Mouse (Mus musculus): ENCODE results near the gene Ttll11. TPM values are rescaled to one million over a fixed set of nuclear protein-coding genes. Genes with fewer than 3 reads are reported as not detected.

The Ttll11 gene
- total RNA-seq, 1 experiment from 2014 or later, result 3.4 TPM

GRCm38 (mm10) chr2:35720956-35721355 is 258.8 kb downstream of the Ttll11 start:
- ATAC-seq (ENCODE audit: extremely low read depth, insufficient number of reproducible peaks, low FRiP score, poor library complexity, severe bottlenecking), result no peak

GRCm38 (mm10) chr2:35720550-35720949 is 259.2 kb downstream of the Ttll11 start:
- no peak for ATAC-seq (ENCODE audit: extremely low read depth, insufficient number of reproducible peaks, low FRiP score, poor library complexity, severe bottlenecking)

GRCm38 (mm10) chr2:35720104-35720503 is 259.6 kb downstream of the Ttll11 start:
- ATAC-seq (ENCODE audit: extremely low read depth, insufficient number of reproducible peaks, low FRiP score, poor library complexity, severe bottlenecking), result no peak

GRCm38 (mm10) chr2:35719230-35720005 is 260.3 kb downstream of the Ttll11 start:
- ATAC-seq (ENCODE audit: extremely low read depth, insufficient number of reproducible peaks, low FRiP score, poor library complexity, severe bottlenecking), result no peak

GRCm38 (mm10) chr2:35718662-35719061 is 261.1 kb downstream of the Ttll11 start:
- no peak for ATAC-seq (ENCODE audit: extremely low read depth, insufficient number of reproducible peaks, low FRiP score, poor library complexity, severe bottlenecking)

- no peak for ATAC-seq (ENCODE audit: extremely low read depth, insufficient number of reproducible peaks, low FRiP score, poor library complexity, severe bottlenecking)
Measured at GRCm38 (mm10) chr2:35718003-35718500, 261.7 kb downstream of the Ttll11 start.

GRCm38 (mm10) chr2:35716175-35716574 is 263.5 kb downstream of the Ttll11 start:
- ATAC-seq (ENCODE audit: extremely low read depth, insufficient number of reproducible peaks, low FRiP score, poor library complexity, severe bottlenecking), result no peak

GRCm38 (mm10) chr2:35715485-35715884 is 264.2 kb downstream of the Ttll11 start:
- ATAC-seq (ENCODE audit: extremely low read depth, insufficient number of reproducible peaks, low FRiP score, poor library complexity, severe bottlenecking), result no peak

GRCm38 (mm10) chr2:35714742-35715167 is 265.0 kb downstream of the Ttll11 start:
- ATAC-seq (ENCODE audit: extremely low read depth, insufficient number of reproducible peaks, low FRiP score, poor library complexity, severe bottlenecking), result no peak

- ATAC-seq (ENCODE audit: extremely low read depth, insufficient number of reproducible peaks, low FRiP score, poor library complexity, severe bottlenecking), result no peak
Measured at GRCm38 (mm10) chr2:35713460-35713859, 266.3 kb downstream of the Ttll11 start.

GRCm38 (mm10) chr2:35712611-35713010 is 267.1 kb downstream of the Ttll11 start:
- no peak for ATAC-seq (ENCODE audit: extremely low read depth, insufficient number of reproducible peaks, low FRiP score, poor library complexity, severe bottlenecking)

- ATAC-seq (ENCODE audit: extremely low read depth, insufficient number of reproducible peaks, low FRiP score, poor library complexity, severe bottlenecking), result no peak
Measured at GRCm38 (mm10) chr2:35703241-35703640, 276.5 kb downstream of the Ttll11 start.

- ATAC-seq (ENCODE audit: extremely low read depth, insufficient number of reproducible peaks, low FRiP score, poor library complexity, severe bottlenecking), result no peak
Measured at GRCm38 (mm10) chr2:35702608-35703007, 277.1 kb downstream of the Ttll11 start.

GRCm38 (mm10) chr2:35702001-35702400 is 277.7 kb downstream of the Ttll11 start:
- no peak for ATAC-seq (ENCODE audit: extremely low read depth, insufficient number of reproducible peaks, low FRiP score, poor library complexity, severe bottlenecking)

Other genes starting within 250 kb of the Ttll11 start
- gene Ndufa8, start 69.5 kb upstream of the Ttll11 start, total RNA-seq (2017), result 24.8 and 32.9 TPM in 2 replicates
- gene Morn5, start 69.5 kb upstream of the Ttll11 start, total RNA-seq (2017), result not detected in 2 replicates
- not detected in 2 replicates for gene Lhx6, start 125.5 kb upstream of the Ttll11 start, total RNA-seq (2017)
- gene Mrrf, start 156.5 kb upstream of the Ttll11 start, total RNA-seq (2017), result 5.6 and 11.2 TPM in 2 replicates
- gene Rbm18, start 156.9 kb upstream of the Ttll11 start, total RNA-seq (2017), result 30.1 and 31.4 TPM in 2 replicates

All from neutrophil, adult 5-6 weeks (primary cell).